Mouse (Mus musculus) liver, embryonic 15.5 days (tissue): ENCODE data around the gene Mrtfb. TPM values are rescaled to one million over a fixed set of nuclear protein-coding genes. Genes with fewer than 3 reads are reported as not detected.

Experiments used
- ATAC-seq: fragments of 200-750 bp; cut with Nextera tagmentation; 2 replicates; pipeline ENCODE4 v1.8.0; 2017; ENCODE audit warnings: moderate number of reproducible peaks, mild to moderate bottlenecking, moderate library complexity; ENCODE audit not compliant: insufficient read depth
- H3K27ac ChIP-seq: fragments of 300-500 bp; sonication (generic); replicated peaks from 2 replicates; pipeline ENCODE4 v1.5.1; 2015; ENCODE audit warnings: mild to moderate bottlenecking, inconsistent platforms
- H3K27me3 ChIP-seq: fragments of 300-500 bp; sonication (generic); 2 replicates; pipeline ENCODE4 v1.6.1; 2015; ENCODE audit warnings: mild to moderate bottlenecking, inconsistent platforms
- H3K36me3 ChIP-seq: fragments of 300-500 bp; sonication (generic); replicated peaks from 2 replicates; pipeline ENCODE4 v1.6.1; 2015; ENCODE audit warnings: moderate library complexity, mild to moderate bottlenecking, inconsistent platforms
- H3K4me1 ChIP-seq: fragments of 300-500 bp; sonication (generic); replicated peaks from 2 replicates; pipeline ENCODE4 v1.6.1; 2015; ENCODE audit warnings: inconsistent platforms
- H3K4me2 ChIP-seq: fragments of 300-500 bp; sonication (generic); 2 replicates; pipeline ENCODE4 v1.6.1; 2015; ENCODE audit warnings: moderate library complexity, mild to moderate bottlenecking, inconsistent platforms
- H3K4me3 ChIP-seq: fragments of 300-500 bp; sonication (generic); replicated peaks from 2 replicates; pipeline ENCODE4 v1.5.1; 2015; ENCODE audit warnings: mild to moderate bottlenecking, inconsistent platforms
- H3K9ac ChIP-seq: fragments of 300-500 bp; sonication (generic); 2 replicates; pipeline ENCODE4 v1.6.1; 2015; ENCODE audit warnings: moderate library complexity, mild to moderate bottlenecking, inconsistent platforms
- H3K9me3 ChIP-seq: fragments of 300-500 bp; sonication (generic); replicated peaks from 2 replicates; pipeline ENCODE4 v1.6.1; 2016; ENCODE audit warnings: inconsistent platforms
- WGBS: fragments of 180-500 bp; shearing (Covaris S2); methylation state at CpG from one replicate; pipeline ENCODE4 v1.1.7; 2015; ENCODE audit warnings: mixed read lengths; ENCODE audit not compliant: insufficient replicate concordance; 5-methylcytosine and 5-hydroxymethylcytosine counted together
- polyA plus RNA-seq: library from polyadenylated mRNA; unstranded; fragments of >200 nt; fragmentation: Nextera tagmentation; extraction: Ambion mirVana; gene quantifications from 2 replicates; pipeline ENCODE4 v1.2.1, GENCODE M21; 2015

Gene Mrtfb
- polyA plus RNA-seq, 1 experiment from 2014 or later, result 3.3 TPM

GRCm38 (mm10) chr16:13440468-13440867, 184.2 kb downstream of the Mrtfb start:
- 25% methylated on average over 6 of the region's 6 CpGs for WGBS
- no peaks in the 10 kb centered on the region for H3K36me3 ChIP-seq
- peaks cover 5% of the 10 kb centered on the region for H3K27me3 ChIP-seq
- no peak for ATAC-seq
- H3K4me2 ChIP-seq, result no peak overlapping the region
- no peak overlapping the region for H3K4me3 ChIP-seq
- H3K9me3 ChIP-seq, result no peaks in the 10 kb centered on the region
- no peak overlapping the region for H3K9ac ChIP-seq
- H3K27ac ChIP-seq, result no peak overlapping the region
- peaks cover 26% of the 10 kb centered on the region for H3K4me1 ChIP-seq

- Histone ChIP-seq H3K4me2 (no peak overlapping the region), H3K4me3 (no peak overlapping the region), H3K9ac (no peak overlapping the region), H3K4me1 (peaks cover 24% of the 10 kb centered on the region), H3K27me3 (peaks cover 38% of the 10 kb centered on the region), H3K36me3 (no peaks in the 10 kb centered on the region), H3K9me3 (no peaks in the 10 kb centered on the region), H3K27ac (no peak overlapping the region)
- WGBS, result 24% methylated on average over 1 of the region's 1 CpGs
- no peak for ATAC-seq
Observed at GRCm38 (mm10) chr16:13443764-13444163, 187.5 kb downstream of the Mrtfb start.

- no peak overlapping the region for H3K27ac ChIP-seq
- peaks cover 27% of the 10 kb centered on the region for H3K4me1 ChIP-seq
- no peak overlapping the region for H3K4me2 ChIP-seq
- no peaks in the 10 kb centered on the region for H3K9me3 ChIP-seq
- H3K9ac ChIP-seq, result no peak overlapping the region
- H3K4me3 ChIP-seq, result no peak overlapping the region
- H3K36me3 ChIP-seq, result no peaks in the 10 kb centered on the region
- 63% methylated on average over 5 of the region's 5 CpGs for WGBS
- peaks cover 54% of the 10 kb centered on the region for H3K27me3 ChIP-seq
- ATAC-seq, result no peak
Observed at GRCm38 (mm10) chr16:13445461-13445860, 189.2 kb downstream of the Mrtfb start.

GRCm38 (mm10) chr16:13446488-13446887, 190.2 kb downstream of the Mrtfb start:
- ATAC-seq, result no peak
- Histone ChIP-seq H3K9ac (no peak overlapping the region), H3K9me3 (no peaks in the 10 kb centered on the region), H3K4me2 (peak overlapping the region; percentile 88), H3K4me3 (peak overlapping the region; percentile 62; the same call in 1 of the 2 replicates), H3K36me3 (no peaks in the 10 kb centered on the region), H3K27ac (no peak overlapping the region), H3K4me1 (peaks cover 27% of the 10 kb centered on the region), H3K27me3 (peaks cover 56% of the 10 kb centered on the region)
- WGBS, result 31% methylated on average over 15 of the region's 15 CpGs

- Histone ChIP-seq H3K9ac (no peak overlapping the region), H3K27ac (no peak overlapping the region), H3K4me1 (peaks cover 27% of the 10 kb centered on the region), H3K36me3 (no peaks in the 10 kb centered on the region), H3K4me2 (peak overlapping the region; percentile 88), H3K27me3 (peaks cover 56% of the 10 kb centered on the region), H3K9me3 (no peaks in the 10 kb centered on the region), H3K4me3 (peak overlapping the region; percentile 62)
- no peak for ATAC-seq
- WGBS, result 6% methylated on average over 11 of the region's 11 CpGs
Observed at GRCm38 (mm10) chr16:13446971-13447283, 190.6 kb downstream of the Mrtfb start.

GRCm38 (mm10) chr16:13447284-13448050, 191.2 kb downstream of the Mrtfb start:
- H3K4me2 ChIP-seq, result peak overlapping the region; percentile 88
- H3K27ac ChIP-seq, result no peak overlapping the region
- peak overlapping the region; percentile 48; the same call in 1 of the 2 replicates for H3K9ac ChIP-seq
- H3K4me3 ChIP-seq, result peak overlapping the region; percentile 62
- H3K4me1 ChIP-seq, result peaks cover 27% of the 10 kb centered on the region
- H3K36me3 ChIP-seq, result no peaks in the 10 kb centered on the region
- H3K9me3 ChIP-seq, result no peaks in the 10 kb centered on the region
- under 1% methylated on average over 38 of the region's 43 CpGs for WGBS
- peak; percentile 69; the same call in 1 of the 2 replicates for ATAC-seq
- H3K27me3 ChIP-seq, result peaks cover 56% of the 10 kb centered on the region

- peaks cover 56% of the 10 kb centered on the region for H3K27me3 ChIP-seq
- peak; percentile 22; the same call in 1 of the 2 replicates for ATAC-seq
- peak overlapping the region; percentile 88 for H3K4me2 ChIP-seq
- no peaks in the 10 kb centered on the region for H3K36me3 ChIP-seq
- under 1% methylated on average over 52 of the region's 52 CpGs for WGBS
- H3K9ac ChIP-seq, result peak overlapping the region; percentile 48; the same call in 1 of the 2 replicates
- no peak overlapping the region for H3K27ac ChIP-seq
- no peaks in the 10 kb centered on the region for H3K9me3 ChIP-seq
- peaks cover 27% of the 10 kb centered on the region for H3K4me1 ChIP-seq
- H3K4me3 ChIP-seq, result peak overlapping the region; percentile 62
Observed at GRCm38 (mm10) chr16:13448051-13448705, 191.9 kb downstream of the Mrtfb start.

- ATAC-seq, result no peak
- no peak overlapping the region for H3K9ac ChIP-seq
- no peak overlapping the region for H3K27ac ChIP-seq
- H3K4me2 ChIP-seq, result peak overlapping the region; percentile 88
- WGBS, result 8% methylated on average over 8 of the region's 8 CpGs
- H3K27me3 ChIP-seq, result peaks cover 56% of the 10 kb centered on the region
- peaks cover 27% of the 10 kb centered on the region for H3K4me1 ChIP-seq
- H3K9me3 ChIP-seq, result no peaks in the 10 kb centered on the region
- H3K4me3 ChIP-seq, result peak overlapping the region; percentile 62
- H3K36me3 ChIP-seq, result no peaks in the 10 kb centered on the region
Observed at GRCm38 (mm10) chr16:13448706-13449090, 192.4 kb downstream of the Mrtfb start.

- no peak for ATAC-seq
- no peaks in the 10 kb centered on the region for H3K36me3 ChIP-seq
- no peak overlapping the region for H3K9ac ChIP-seq
- peak overlapping the region; percentile 10; the same call in 1 of the 2 replicates for H3K4me3 ChIP-seq
- 13% methylated on average over 13 of the region's 13 CpGs for WGBS
- peaks cover 21% of the 10 kb centered on the region for H3K4me1 ChIP-seq
- no peak overlapping the region for H3K27ac ChIP-seq
- no peaks in the 10 kb centered on the region for H3K9me3 ChIP-seq
- peaks cover 56% of the 10 kb centered on the region for H3K27me3 ChIP-seq
- peak overlapping the region; percentile 88 for H3K4me2 ChIP-seq
Observed at GRCm38 (mm10) chr16:13449491-13449890, 193.2 kb downstream of the Mrtfb start.

- ATAC-seq, result no peak
- WGBS, result 51% methylated on average over 7 of the region's 7 CpGs
Observed at GRCm38 (mm10) chr16:13450831-13451230, 194.6 kb downstream of the Mrtfb start.

GRCm38 (mm10) chr16:13451991-13452390, 195.7 kb downstream of the Mrtfb start:
- no peak for ATAC-seq
- Histone ChIP-seq H3K27me3 (peaks cover 36% of the 10 kb centered on the region), H3K36me3 (no peaks in the 10 kb centered on the region), H3K27ac (no peak overlapping the region), H3K4me3 (no peak overlapping the region), H3K4me1 (peaks cover 18% of the 10 kb centered on the region), H3K4me2 (no peak overlapping the region), H3K9me3 (no peaks in the 10 kb centered on the region), H3K9ac (no peak overlapping the region)
- WGBS, result 76% methylated on average over 4 of the region's 4 CpGs

More at GRCm38 (mm10) chr16:13450831-13451230, 194.6 kb downstream of the Mrtfb start:
- H3K9me3 ChIP-seq, result no peaks in the 10 kb centered on the region
- H3K36me3 ChIP-seq, result no peaks in the 10 kb centered on the region
- H3K27me3 ChIP-seq, result peaks cover 47% of the 10 kb centered on the region
- no peak overlapping the region for H3K4me2 ChIP-seq
- no peak overlapping the region for H3K27ac ChIP-seq
- H3K9ac ChIP-seq, result no peak overlapping the region
- H3K4me3 ChIP-seq, result no peak overlapping the region
- H3K4me1 ChIP-seq, result peaks cover 21% of the 10 kb centered on the region
